Mouse (Mus musculus) megakaryocyte, embryonic 14.5 days (primary cell): Measurements from ENCODE around the gene Oprm1.

Experiments
- FLI1 ChIP-seq: IDR thresholded peaks from 2 replicates; pipeline ENCODE4 v1.6.1; 2012; ENCODE audit warnings: low read length, inconsistent platforms, mixed read lengths
- GATA1 ChIP-seq: IDR thresholded peaks from 3 replicates; pipeline ENCODE4 v1.6.1; 2012; ENCODE audit warnings: mixed read lengths, low read length, inconsistent platforms, borderline replicate concordance

GRCm38 (mm10) chr10:6901819-6902393 lies 143.6 kb downstream of the Oprm1 start:
- TF ChIP-seq GATA1 = no peak
- TF ChIP-seq FLI1 = no peak
